Mouse (Mus musculus): ENCODE measurements around the gene Igf1. TPM values are rescaled to one million over a fixed set of nuclear protein-coding genes. Genes with fewer than 3 reads are reported as not detected.

Igf1 gene
- total RNA-seq, 2 experiments from 2014 or later: 6.8 to 9.4 TPM

- no peak for DNase-seq (ENCODE audit: low spot score)
These were observed 37.3 kb downstream of the Igf1 start for GRCm38 (mm10) chr10:87895351-87895750.

DNA sequence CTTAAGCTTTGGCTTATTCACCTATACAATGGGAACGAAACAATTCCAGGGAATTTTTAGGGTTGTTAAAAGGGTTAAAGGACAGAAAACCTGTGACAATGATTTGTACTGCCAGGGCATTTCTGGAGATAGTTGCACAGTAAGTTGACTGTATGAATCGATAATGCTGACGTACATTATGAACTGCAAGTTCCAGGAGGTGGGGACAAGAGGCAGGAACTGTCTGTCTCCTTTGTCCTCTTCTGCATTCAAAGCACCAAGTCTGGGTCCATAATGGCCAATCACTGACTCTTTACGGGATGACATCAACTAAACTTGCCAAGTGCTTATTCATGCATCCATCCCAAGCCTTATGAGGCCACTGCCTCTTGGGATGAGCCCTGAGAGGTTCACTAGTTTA is 39.3 kb downstream of the Igf1 start:
- DNase-seq (ENCODE audit: low spot score): no peak

DNA sequence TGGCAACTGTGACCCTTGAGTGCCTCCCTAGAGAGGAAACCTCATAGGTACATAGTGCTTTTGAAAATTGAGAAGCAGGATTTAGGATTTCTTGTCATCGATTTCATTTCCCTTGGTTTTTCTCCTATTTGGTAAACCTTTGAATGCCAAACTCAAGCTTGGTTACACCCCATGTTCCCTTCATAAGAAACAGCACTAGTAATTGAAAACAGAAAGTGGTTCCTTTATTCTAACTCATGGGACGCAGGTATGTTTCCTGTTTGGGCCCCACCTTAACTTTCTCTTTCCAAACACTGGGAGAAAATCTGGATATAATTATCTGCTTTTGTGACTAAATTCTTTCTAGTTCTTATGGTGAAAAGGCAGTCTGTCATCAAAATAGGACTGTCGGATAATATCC is 40.8 kb downstream of the Igf1 start:
- no peak for DNase-seq (ENCODE audit: low spot score)

- peak; percentile 73 for DNase-seq (ENCODE audit: low spot score)
These were observed 43.9 kb downstream of the Igf1 start for GRCm38 (mm10) chr10:87901916-87902315.

- no peak for DNase-seq (ENCODE audit: low spot score)
These were observed 46.3 kb downstream of the Igf1 start for GRCm38 (mm10) chr10:87904324-87904723.

DNA sequence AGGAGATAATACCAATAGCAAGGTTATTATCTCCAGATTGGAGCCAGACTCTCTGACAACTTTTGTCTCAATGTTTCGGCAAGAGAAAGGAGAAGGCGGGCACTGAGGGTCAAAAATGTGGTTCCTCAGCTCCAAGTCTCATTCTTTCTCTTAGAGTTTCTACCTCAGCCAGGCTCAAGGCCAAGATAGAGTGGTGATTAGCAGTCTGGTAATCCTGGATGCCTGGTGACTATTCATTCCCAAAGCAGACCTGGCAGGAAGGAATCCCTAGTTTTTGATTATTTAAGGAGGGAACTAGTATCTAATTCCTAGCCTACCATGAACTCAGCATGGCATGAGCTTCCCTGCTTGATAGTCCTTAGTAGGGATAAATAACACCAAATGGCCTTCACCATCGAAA is 47.0 kb downstream of the Igf1 start:
- no peak for DNase-seq (ENCODE audit: low spot score)

- DNase-seq (ENCODE audit: low spot score): no peak
These were observed 48.1 kb downstream of the Igf1 start for GRCm38 (mm10) chr10:87906121-87906520.

DNA sequence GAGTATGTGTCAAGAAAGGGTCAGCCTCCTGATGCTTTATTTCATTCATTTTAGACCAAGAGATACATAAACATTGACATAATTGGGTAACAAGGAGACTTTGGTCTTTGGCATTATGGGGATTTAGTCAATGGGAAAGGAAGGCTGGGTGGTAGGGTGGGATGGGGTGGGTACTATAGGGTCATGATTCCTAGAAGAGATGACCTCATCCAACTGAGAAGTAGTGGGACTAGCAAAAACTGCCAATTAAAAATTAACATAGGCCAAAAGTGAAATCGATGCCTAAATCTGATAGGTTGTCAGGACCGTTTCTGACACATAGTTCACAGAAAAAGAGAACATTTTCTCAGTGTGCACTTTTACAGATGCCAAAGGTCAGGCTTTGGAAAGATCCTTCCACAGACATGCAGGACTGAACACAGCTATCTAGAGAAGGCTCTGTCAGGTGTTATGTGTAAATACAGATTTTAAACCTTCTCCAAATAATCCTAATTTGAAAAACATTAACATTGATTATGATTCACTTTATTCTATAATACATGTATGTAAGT is 48.8 kb downstream of the Igf1 start:
- no peak for DNase-seq (ENCODE audit: low spot score)

DNA sequence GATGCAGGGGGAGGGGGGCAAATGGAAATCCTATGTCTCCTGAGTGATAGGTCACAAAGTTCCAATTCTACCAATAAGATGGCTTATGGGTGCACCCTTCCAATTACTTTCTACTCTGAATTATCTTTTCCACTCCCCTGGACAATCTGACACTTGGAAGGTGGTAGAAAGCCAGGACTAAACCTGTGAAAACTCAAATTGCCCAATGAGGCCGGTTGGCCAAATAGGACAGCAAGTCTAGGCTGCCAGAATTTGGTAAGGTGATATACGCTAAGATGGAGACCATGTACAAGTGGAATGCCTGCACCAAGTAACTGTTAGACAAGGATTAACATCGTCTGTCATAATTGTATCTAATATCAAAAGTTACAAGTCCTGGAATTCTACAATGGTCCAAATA is 55.8 kb downstream of the Igf1 start:
- no peak for DNase-seq (ENCODE audit: low spot score)

GRCm38 (mm10) chr10:87914932-87915331 is 56.9 kb downstream of the Igf1 start:
- no peak for DNase-seq (ENCODE audit: low spot score)

DNA sequence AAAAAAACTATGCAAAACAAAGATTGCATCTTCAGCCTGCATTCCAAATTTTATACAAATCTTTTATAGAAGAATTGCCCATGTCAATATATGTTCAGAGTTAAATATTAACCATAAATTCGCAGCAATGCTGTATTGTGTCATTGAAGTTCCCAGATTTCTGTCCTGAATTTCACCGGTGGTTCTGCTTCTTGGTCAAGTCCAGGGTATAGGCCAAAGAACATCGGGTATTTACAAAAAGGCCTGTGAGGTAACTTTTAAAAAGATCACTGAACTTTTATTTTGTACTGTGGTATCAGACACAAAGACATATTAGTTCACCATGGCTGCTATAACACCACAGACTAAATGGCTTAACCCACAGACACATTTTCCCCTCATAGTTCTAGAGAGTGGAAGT is 57.7 kb downstream of the Igf1 start:
- DNase-seq (ENCODE audit: low spot score): no peak

- no peak for DNase-seq (ENCODE audit: low spot score)
These were observed 64.2 kb downstream of the Igf1 start for GRCm38 (mm10) chr10:87922263-87922662.

DNA sequence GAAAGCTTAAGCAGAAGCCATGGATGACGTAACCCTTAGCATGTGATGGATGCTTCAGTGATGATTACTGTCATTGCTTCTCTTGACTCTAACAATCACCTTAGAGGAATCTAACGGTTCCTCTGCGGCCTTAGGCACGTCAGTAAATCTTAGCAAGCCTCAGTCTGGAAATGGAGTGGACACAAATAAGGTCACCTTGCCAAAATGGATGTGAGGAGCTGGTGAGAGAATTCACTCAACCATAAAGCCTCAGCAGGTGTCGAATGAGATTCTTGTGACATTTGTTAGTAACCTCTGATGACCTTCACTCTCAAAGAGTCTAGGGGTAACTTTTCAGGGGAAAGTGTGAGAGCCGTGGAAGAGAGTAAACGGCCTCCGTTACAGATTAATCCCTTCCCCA is 68.5 kb downstream of the Igf1 start:
- DNase-seq (ENCODE audit: low spot score): no peak

GRCm38 (mm10) chr10:87927131-87927609 is 69.1 kb downstream of the Igf1 start:
- DNase-seq (ENCODE audit: low spot score): peak; percentile 52

GRCm38 (mm10) chr10:87948192-87948591 is 90.1 kb downstream of the Igf1 start:
- no peak for DNase-seq (ENCODE audit: low spot score)

DNA sequence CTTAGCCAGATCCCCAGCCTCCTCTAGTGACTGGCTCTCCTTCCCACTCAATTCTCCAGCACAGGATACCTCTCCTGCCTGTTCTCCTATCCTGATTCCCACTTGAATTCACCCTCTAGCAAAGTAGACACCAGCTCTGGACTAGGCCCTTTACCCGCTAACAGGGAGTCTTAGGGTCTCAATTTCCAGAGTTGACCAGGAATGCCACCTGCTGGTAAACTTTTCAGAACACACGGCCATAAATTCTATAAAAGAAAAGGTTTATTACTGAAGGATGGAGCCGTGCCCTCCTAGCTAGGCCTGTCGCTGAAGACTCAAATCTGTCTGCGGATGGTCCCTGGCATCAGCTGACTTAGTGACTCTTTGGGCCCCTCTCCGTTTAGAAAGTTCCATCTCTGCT is 113.5 kb downstream of the Igf1 start:
- DNase-seq (ENCODE audit: low spot score): peak; percentile 14

- no peak for DNase-seq (ENCODE audit: low spot score)
These were observed 116.0 kb downstream of the Igf1 start for GRCm38 (mm10) chr10:87973911-87974631.

DNA sequence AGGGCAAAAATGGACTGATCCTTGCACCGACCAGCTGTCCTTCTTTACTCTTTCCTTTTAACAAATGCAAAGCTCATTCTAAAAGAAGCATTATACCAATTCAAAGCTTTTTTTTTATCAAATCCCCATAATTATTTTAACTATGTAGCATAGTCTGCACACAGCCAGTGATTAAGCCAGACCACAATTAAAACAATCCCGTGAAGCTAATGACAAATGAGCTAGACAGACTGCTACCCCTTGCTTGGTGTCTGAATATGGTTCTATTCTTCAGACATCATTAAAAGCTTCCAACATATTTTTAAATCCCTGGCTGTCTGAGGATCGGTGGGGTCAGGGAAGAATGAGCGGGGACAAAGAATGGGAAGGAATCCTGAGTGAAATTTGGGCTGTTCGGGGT is 127.3 kb downstream of the Igf1 start:
- DNase-seq (ENCODE audit: low spot score): no peak

DNA sequence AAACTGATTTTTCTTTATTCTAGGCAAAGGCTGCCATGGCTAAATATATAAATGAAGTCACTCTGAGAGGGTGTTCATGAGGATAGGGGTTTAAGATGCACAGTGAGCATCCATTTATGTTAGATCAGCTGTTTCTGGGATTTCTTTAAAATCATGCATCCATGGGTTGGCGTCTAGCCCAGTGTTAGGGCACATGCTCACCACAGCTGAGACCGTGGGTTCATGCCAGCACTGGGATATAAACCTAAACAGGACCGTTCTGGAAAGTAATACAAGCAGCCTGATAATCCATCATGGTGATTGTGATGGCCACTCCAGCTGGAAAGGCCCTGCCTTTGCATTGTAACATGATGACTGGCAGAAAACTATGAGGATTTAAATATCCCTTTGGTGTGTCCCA is 128.1 kb downstream of the Igf1 start:
- DNase-seq (ENCODE audit: low spot score): no peak

Measured in gastrocnemius, adult 18-20 months (tissue).